Mouse (Mus musculus): ENCODE measurements around the gene Golt1a. TPM values are rescaled to one million over a fixed set of nuclear protein-coding genes. Genes with fewer than 3 reads are reported as not detected.

The Golt1a gene
- polyA plus RNA-seq, 1 experiment from 2014 or later: not detected

DNA sequence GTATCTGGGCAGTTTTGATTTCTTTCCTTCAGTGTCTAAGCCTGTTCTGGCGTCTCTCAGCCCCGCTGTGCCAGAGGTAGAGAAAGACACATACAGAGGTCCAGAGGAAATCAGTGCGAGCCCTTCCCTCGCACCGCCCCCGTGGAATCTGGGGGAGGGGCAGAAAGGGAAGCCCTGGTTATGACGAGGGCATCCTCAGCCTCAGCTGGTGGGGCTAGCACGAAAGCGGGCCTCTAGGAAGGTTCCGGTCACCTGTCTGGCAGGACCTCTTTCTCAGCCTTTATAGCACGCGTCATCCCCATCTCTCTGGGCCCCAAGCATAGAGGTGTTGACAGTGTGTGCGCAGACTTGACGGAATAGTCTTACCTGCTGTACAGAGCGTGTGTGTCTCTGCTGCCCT is 46.3 kb downstream of the Golt1a start:
- Histone ChIP-seq H3K4me3 (no peak overlapping the region), H3K27me3 (ENCODE audit: low read depth, poor library complexity, severe bottlenecking) (peaks cover 72% of the 10 kb centered on the region), H3K4me1 (peaks cover 20% of the 10 kb centered on the region), H3K36me3 (no peaks in the 10 kb centered on the region), H3K9me3 (replicated peaks) (no peaks in the 10 kb centered on the region), H3K27ac (replicated peaks) (no peak overlapping the region)
- no peak for DNase-seq (ENCODE audit: low spot score)
- 56% methylated on average over 15 of the region's 15 CpGs for WGBS

DNA sequence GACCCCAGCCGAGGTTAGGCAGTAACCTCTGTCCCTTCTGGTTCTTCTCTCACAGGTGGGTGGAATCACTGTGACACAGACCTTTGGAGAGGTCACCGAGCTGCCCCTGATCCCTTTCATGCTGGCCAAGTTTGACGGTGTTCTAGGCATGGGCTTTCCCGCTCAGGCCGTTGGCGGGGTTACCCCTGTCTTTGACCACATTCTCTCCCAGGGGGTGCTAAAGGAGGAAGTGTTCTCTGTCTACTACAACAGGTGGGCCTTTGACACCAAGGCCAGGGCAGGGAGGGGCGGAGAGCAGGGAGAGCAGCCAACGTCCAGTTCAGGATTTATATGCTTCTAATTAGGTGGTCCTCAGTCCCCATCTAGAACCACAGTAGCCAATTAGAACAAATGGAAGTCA is 46.7 kb downstream of the Golt1a start:
- peaks cover 72% of the 10 kb centered on the region for H3K27me3 ChIP-seq (ENCODE audit: low read depth, poor library complexity, severe bottlenecking)
- H3K9me3 ChIP-seq (replicated peaks): no peaks in the 10 kb centered on the region
- 70% methylated on average over 8 of the region's 8 CpGs for WGBS
- no peak for DNase-seq (ENCODE audit: low spot score)
- H3K4me1 ChIP-seq: peaks cover 20% of the 10 kb centered on the region
- H3K36me3 ChIP-seq: no peaks in the 10 kb centered on the region
- no peak overlapping the region for H3K27ac ChIP-seq (replicated peaks)
- no peak overlapping the region for H3K4me3 ChIP-seq

- Histone ChIP-seq H3K9me3 (replicated peaks) (no peaks in the 10 kb centered on the region), H3K27me3 (ENCODE audit: low read depth, poor library complexity, severe bottlenecking) (peaks cover 82% of the 10 kb centered on the region), H3K27ac (replicated peaks) (no peak overlapping the region), H3K36me3 (no peaks in the 10 kb centered on the region), H3K4me1 (peaks cover 29% of the 10 kb centered on the region), H3K4me3 (no peak overlapping the region)
- WGBS: 91% methylated on average over 6 of the region's 6 CpGs
- DNase-seq (ENCODE audit: low spot score): no peak
These were observed 51.4 kb downstream of the Golt1a start for GRCm38 (mm10) chr1:133361006-133361405.

GRCm38 (mm10) chr1:133362103-133362502 is 52.5 kb downstream of the Golt1a start:
- WGBS: 90% methylated on average over 5 of the region's 5 CpGs

GRCm38 (mm10) chr1:133363276-133364021 is 53.8 kb downstream of the Golt1a start, which contains the start of gene Etnk2:
Gene Etnk2 (plus strand): TSS chr1:133363572.
- DNase-seq (ENCODE audit: low spot score): peak; percentile 84
- Histone ChIP-seq H3K4me3 (peak within 1 kb of the TSS; percentile 84), H3K36me3 (no peaks in the 10 kb centered on the region), H3K9me3 (replicated peaks) (no peaks in the 10 kb centered on the region), H3K27ac (replicated peaks) (peak within 1 kb of the TSS; percentile 78), H3K4me1 (peaks cover 43% of the 10 kb centered on the region), H3K27me3 (ENCODE audit: low read depth, poor library complexity, severe bottlenecking) (peaks cover 76% of the 10 kb centered on the region)
- under 1% methylated on average over 52 of the region's 52 CpGs for WGBS

More at GRCm38 (mm10) chr1:133362103-133362502, 52.5 kb downstream of the Golt1a start:
- no peak overlapping the region for H3K27ac ChIP-seq (replicated peaks)
- H3K4me3 ChIP-seq: no peak overlapping the region
- H3K4me1 ChIP-seq: peaks cover 29% of the 10 kb centered on the region
- H3K36me3 ChIP-seq: no peaks in the 10 kb centered on the region
- H3K9me3 ChIP-seq (replicated peaks): no peaks in the 10 kb centered on the region
- DNase-seq (ENCODE audit: low spot score): no peak
- H3K27me3 ChIP-seq (ENCODE audit: low read depth, poor library complexity, severe bottlenecking): peaks cover 83% of the 10 kb centered on the region

DNA sequence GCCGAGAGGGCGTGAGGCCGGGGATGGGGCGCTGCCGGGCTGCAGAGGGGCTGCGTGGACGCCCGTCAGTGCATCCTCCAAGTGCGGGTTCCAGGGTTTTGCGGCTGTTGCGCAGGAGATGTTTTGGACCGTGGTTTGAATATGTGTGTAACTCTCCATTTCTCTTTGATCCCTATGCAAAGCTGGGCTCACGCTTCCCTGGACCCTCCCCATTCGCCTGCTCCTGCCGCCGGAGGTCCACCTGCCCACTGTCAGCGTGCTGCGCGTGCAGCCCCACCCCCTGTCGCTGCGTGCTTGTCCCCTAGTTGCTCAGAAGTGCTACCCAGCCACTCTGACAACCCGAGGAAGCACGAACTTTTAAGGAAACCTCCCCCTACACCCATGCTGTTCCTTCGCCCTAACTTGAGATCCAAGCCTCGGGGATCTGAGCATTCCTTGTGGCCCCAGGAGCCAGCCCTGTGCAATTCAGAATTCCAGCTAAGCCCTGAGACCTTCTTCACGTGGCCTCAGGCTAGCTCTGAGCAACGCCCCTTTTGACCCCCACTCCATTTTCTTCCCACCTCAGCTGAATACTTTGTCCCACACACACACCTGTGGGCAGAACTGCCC is 54.5 kb downstream of the Golt1a start:
- peak overlapping the region; percentile 78 for H3K27ac ChIP-seq (replicated peaks)
- DNase-seq (ENCODE audit: low spot score): no peak
- peaks cover 75% of the 10 kb centered on the region for H3K27me3 ChIP-seq (ENCODE audit: low read depth, poor library complexity, severe bottlenecking)
- H3K4me1 ChIP-seq: peaks cover 49% of the 10 kb centered on the region
- H3K36me3 ChIP-seq: no peaks in the 10 kb centered on the region
- H3K9me3 ChIP-seq (replicated peaks): no peaks in the 10 kb centered on the region
- H3K4me3 ChIP-seq: peak overlapping the region; percentile 84
- WGBS: 4% methylated on average over 27 of the region's 27 CpGs

GRCm38 (mm10) chr1:133364890-133365289 is 55.3 kb downstream of the Golt1a start:
- 39% methylated on average over 2 of the region's 2 CpGs for WGBS
- H3K36me3 ChIP-seq: no peaks in the 10 kb centered on the region
- no peak overlapping the region for H3K27ac ChIP-seq (replicated peaks)
- H3K27me3 ChIP-seq (ENCODE audit: low read depth, poor library complexity, severe bottlenecking): peaks cover 76% of the 10 kb centered on the region
- H3K4me3 ChIP-seq: no peak overlapping the region
- no peak for DNase-seq (ENCODE audit: low spot score)
- peaks cover 49% of the 10 kb centered on the region for H3K4me1 ChIP-seq
- H3K9me3 ChIP-seq (replicated peaks): no peaks in the 10 kb centered on the region

GRCm38 (mm10) chr1:133366951-133367605 is 57.5 kb downstream of the Golt1a start:
- Histone ChIP-seq H3K9me3 (replicated peaks) (no peaks in the 10 kb centered on the region), H3K4me1 (peaks cover 55% of the 10 kb centered on the region), H3K27me3 (ENCODE audit: low read depth, poor library complexity, severe bottlenecking) (peaks cover 76% of the 10 kb centered on the region), H3K27ac (replicated peaks) (peak overlapping the region; percentile 69; the same call in 1 of the 2 replicates), H3K36me3 (no peaks in the 10 kb centered on the region), H3K4me3 (no peak overlapping the region)
- DNase-seq (ENCODE audit: low spot score): no peak
- 54% methylated on average over 10 of the region's 10 CpGs for WGBS

- H3K27me3 ChIP-seq (ENCODE audit: low read depth, poor library complexity, severe bottlenecking): peaks cover 68% of the 10 kb centered on the region
- H3K4me1 ChIP-seq: peaks cover 62% of the 10 kb centered on the region
- peak; percentile 28 for DNase-seq (ENCODE audit: low spot score)
- peak overlapping the region; percentile 69 for H3K27ac ChIP-seq (replicated peaks)
- no peak overlapping the region for H3K4me3 ChIP-seq
- H3K36me3 ChIP-seq: no peaks in the 10 kb centered on the region
- WGBS: 11% methylated on average over 11 of the region's 11 CpGs
- no peaks in the 10 kb centered on the region for H3K9me3 ChIP-seq (replicated peaks)
These were observed 58.2 kb downstream of the Golt1a start for GRCm38 (mm10) chr1:133367606-133368488.

DNA sequence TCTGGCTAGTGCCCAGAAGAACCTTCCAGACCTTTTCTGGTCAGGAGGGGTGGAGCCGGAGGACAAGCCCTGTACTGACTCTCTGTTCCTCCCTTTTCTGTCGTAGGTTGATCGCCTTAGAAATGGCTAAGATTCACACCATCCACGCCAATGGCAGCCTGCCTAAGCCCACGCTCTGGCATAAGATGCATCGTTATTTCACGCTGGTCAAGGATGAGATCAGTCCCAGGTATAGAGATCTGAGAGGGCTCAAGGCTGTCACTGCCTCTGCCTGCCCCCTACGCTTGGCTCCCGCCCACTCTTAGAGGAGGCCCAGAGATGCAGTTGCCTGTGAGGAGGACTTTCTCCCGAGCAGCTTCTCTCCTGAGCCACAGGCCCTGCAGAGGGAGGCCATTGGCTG is 59.0 kb downstream of the Golt1a start:
- H3K4me1 ChIP-seq: peaks cover 60% of the 10 kb centered on the region
- H3K4me3 ChIP-seq: no peak overlapping the region
- no peaks in the 10 kb centered on the region for H3K36me3 ChIP-seq
- H3K27me3 ChIP-seq (ENCODE audit: low read depth, poor library complexity, severe bottlenecking): peaks cover 61% of the 10 kb centered on the region
- H3K9me3 ChIP-seq (replicated peaks): no peaks in the 10 kb centered on the region
- H3K27ac ChIP-seq (replicated peaks): 0 out of 2 replicates have a peak overlapping the region, but pooled peaks have one; percentile 69
- 55% methylated on average over 10 of the region's 10 CpGs for WGBS
- no peak for DNase-seq (ENCODE audit: low spot score)

- DNase-seq (ENCODE audit: low spot score): no peak
- Histone ChIP-seq H3K27me3 (ENCODE audit: low read depth, poor library complexity, severe bottlenecking) (peaks cover 44% of the 10 kb centered on the region), H3K27ac (replicated peaks) (no peak overlapping the region), H3K4me1 (peaks cover 45% of the 10 kb centered on the region), H3K9me3 (replicated peaks) (no peaks in the 10 kb centered on the region), H3K36me3 (no peaks in the 10 kb centered on the region), H3K4me3 (no peak overlapping the region)
- WGBS: 83% methylated on average over 4 of the region's 4 CpGs
These were observed 60.8 kb downstream of the Golt1a start for GRCm38 (mm10) chr1:133370352-133370751.

- DNase-seq (ENCODE audit: low spot score): no peak
- H3K9me3 ChIP-seq (replicated peaks): no peaks in the 10 kb centered on the region
- H3K27ac ChIP-seq (replicated peaks): peak overlapping the region; percentile 47; the same call in 1 of the 2 replicates
- no peaks in the 10 kb centered on the region for H3K36me3 ChIP-seq
- peaks cover 53% of the 10 kb centered on the region for H3K4me1 ChIP-seq
- H3K4me3 ChIP-seq: no peak overlapping the region
- 87% methylated on average over 6 of the region's 6 CpGs for WGBS
- H3K27me3 ChIP-seq (ENCODE audit: low read depth, poor library complexity, severe bottlenecking): peaks cover 33% of the 10 kb centered on the region
These were observed 61.8 kb downstream of the Golt1a start for GRCm38 (mm10) chr1:133371431-133371830.

All from midbrain, embryonic 10.5 days (tissue).